Mouse (Mus musculus) heart, embryonic 11.5 days (tissue): ENCODE results near the gene Wnt9b. TPM values are rescaled to one million over a fixed set of nuclear protein-coding genes. Genes with fewer than 3 reads are reported as not detected.
"Not testable (repeated sequence)": the region's sequence is repeated elsewhere in the genome, so short reads cannot be mapped to it uniquely, and the experiment has no call there.

ENCODE experiments used
- ATAC-seq: fragments of 200-750 bp; cut with Nextera tagmentation; replicated peaks from 2 replicates; pipeline ENCODE4 v1.8.0; 2017; ENCODE audit warnings: moderate library complexity; ENCODE audit not compliant: insufficient number of reproducible peaks, low FRiP score, low TSS enrichment
- H3K27ac ChIP-seq: fragments of 300-500 bp; sonication (generic); 2 replicates; pipeline ENCODE4 v1.5.1; 2014; ENCODE audit warnings: mild to moderate bottlenecking, low read depth, low read length
- H3K27me3 ChIP-seq: fragments of 300-500 bp; sonication (generic); 2 replicates; pipeline ENCODE4 v1.6.1; 2014; ENCODE audit warnings: mild to moderate bottlenecking, low read length, mixed read lengths; ENCODE audit not compliant: control insufficient read depth, insufficient read depth
- H3K36me3 ChIP-seq: fragments of 300-500 bp; sonication (generic); 2 replicates; pipeline ENCODE4 v1.6.1; 2014; ENCODE audit warnings: mild to moderate bottlenecking, low read length, moderate library complexity, mixed read lengths; ENCODE audit not compliant: control insufficient read depth, insufficient read depth
- H3K4me1 ChIP-seq: fragments of 300-500 bp; sonication (generic); 2 replicates; pipeline ENCODE4 v1.6.1; 2014; ENCODE audit warnings: low read length; ENCODE audit not compliant: control insufficient read depth, insufficient read depth
- H3K4me2 ChIP-seq: fragments of 300-500 bp; sonication (generic); 2 replicates; pipeline ENCODE4 v1.6.1; 2014; ENCODE audit warnings: mild to moderate bottlenecking, moderate library complexity
- H3K4me3 ChIP-seq: fragments of 300-500 bp; sonication (generic); 2 replicates; pipeline ENCODE4 v1.5.1; 2014; ENCODE audit warnings: low read depth, low read length
- H3K9ac ChIP-seq: fragments of 300-500 bp; sonication (generic); 2 replicates; pipeline ENCODE4 v1.6.1; 2014; ENCODE audit warnings: mild to moderate bottlenecking, low read depth, low read length, moderate library complexity
- H3K9me3 ChIP-seq: fragments of 300-500 bp; sonication (generic); replicated peaks from 2 replicates; pipeline ENCODE4 v1.6.1; 2016; ENCODE audit warnings: low read length; ENCODE audit not compliant: control insufficient read depth
- WGBS: fragments of 180-500 bp; shearing (Covaris S2); extraction: QIAGEN DNeasy Blood & Tissue Kit; methylation state at CpG from one replicate; pipeline ENCODE4 v1.1.7; 2014; ENCODE audit not compliant: insufficient replicate concordance; 5-methylcytosine and 5-hydroxymethylcytosine counted together
- polyA plus RNA-seq: library from polyadenylated mRNA; unstranded; fragments of >200 nt; fragmentation: Nextera tagmentation; extraction: Ambion mirVana; gene quantifications from 2 replicates; pipeline ENCODE4 v1.2.1, GENCODE M21; 2014

Wnt9b gene
- polyA plus RNA-seq, 1 experiment from 2014 or later: 0.90 TPM

DNA sequence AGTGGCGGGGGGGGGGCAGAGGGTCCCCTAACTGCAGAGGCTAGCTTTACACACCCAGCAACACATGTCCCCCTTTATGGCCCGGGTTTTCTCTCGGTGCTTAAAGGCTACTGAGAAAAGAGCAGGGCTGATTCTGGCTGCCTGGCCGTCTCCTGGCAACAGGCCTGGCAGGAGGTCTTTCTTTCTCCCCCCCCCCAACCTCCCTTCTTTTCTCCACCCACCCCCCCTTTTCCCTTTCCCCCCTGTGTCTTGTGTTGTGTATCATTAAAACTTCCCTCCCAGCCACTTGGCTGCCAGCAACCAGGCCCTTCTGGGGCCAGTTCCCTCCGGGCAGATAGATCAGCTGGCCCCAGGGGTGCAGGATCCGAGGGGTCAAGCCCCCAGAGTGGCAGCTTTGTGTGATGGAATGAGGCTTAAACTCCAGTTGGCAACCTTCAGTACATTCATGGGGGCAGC, 16.0 kb upstream of the Wnt9b start:
- 11% methylated on average over 5 of the region's 6 CpGs for WGBS
- no peak for ATAC-seq
- peaks cover 36% of the 10 kb centered on the region for H3K27me3 ChIP-seq

DNA sequence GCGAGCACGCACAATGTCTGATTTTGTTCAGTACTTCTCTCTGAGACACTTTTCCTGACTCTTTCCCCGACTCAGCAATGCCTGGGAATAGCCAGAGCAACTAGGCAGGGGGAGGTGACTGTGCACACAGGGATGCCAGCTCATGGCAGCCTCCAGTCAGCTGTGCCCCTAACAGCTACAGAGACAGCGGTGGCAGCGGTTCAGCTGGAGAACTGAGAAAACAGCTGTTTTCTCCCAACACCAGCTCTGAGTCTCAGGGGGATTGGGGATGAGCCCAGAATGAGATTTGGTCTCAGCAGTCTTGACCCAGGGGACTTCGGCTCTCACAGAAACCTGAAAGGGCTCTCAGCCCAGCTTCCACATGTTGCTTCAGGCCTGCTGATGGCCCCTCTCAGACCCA, 15.0 kb upstream of the Wnt9b start:
- H3K4me1 ChIP-seq: no peaks in the 10 kb centered on the region
- no peaks in the 10 kb centered on the region for H3K36me3 ChIP-seq
- H3K27ac ChIP-seq: no peak overlapping the region
- peaks cover 30% of the 10 kb centered on the region for H3K27me3 ChIP-seq
- no peaks in the 10 kb centered on the region for H3K9me3 ChIP-seq
- WGBS: 48% methylated on average over 6 of the region's 6 CpGs
- no peak for ATAC-seq
- no peak overlapping the region for H3K4me3 ChIP-seq
- no peak overlapping the region for H3K9ac ChIP-seq
- H3K4me2 ChIP-seq: no peak overlapping the region

More for the DNA sequence above, 16.0 kb upstream of the Wnt9b start:
- no peaks in the 10 kb centered on the region for H3K9me3 ChIP-seq
- H3K27ac ChIP-seq: no peak overlapping the region
- H3K9ac ChIP-seq: no peak overlapping the region
- H3K36me3 ChIP-seq: no peaks in the 10 kb centered on the region
- H3K4me1 ChIP-seq: no peaks in the 10 kb centered on the region
- no peak overlapping the region for H3K4me3 ChIP-seq
- no peak overlapping the region for H3K4me2 ChIP-seq

DNA sequence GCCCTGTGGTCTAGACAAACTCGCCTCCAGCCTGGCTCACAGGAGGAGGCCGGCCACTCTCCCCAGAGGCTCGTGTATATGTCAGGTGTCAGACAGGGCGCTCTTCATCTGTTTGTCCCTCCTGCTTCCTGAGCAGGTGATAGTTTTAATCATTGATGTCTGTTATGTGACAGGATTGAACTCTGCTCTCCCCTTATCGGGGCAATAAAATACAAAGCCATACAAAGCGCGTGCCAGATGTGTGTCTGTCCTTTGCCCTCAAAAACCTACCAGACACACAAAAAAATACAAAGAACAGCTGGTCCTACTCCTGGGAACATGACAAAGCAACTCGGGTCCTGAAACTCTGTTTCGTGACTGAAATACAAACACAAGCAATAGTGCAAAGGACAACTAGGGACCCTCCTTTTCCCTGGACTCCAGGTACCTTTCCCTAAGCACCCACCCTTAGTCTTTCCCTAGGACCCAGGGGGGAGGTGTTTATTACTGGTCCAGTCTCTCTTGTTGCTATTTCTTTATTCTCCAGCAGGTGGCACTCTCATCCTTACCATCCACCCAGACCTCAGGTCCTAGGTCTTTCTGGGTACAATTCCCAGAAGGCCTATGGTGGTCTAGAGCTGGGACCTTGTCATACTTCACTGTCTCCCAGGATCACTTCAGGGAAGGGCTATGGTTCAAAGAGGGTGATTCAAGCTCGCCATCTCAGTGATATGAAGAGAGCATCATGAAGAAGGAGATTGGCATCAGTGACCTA, 14.0 kb upstream of the Wnt9b start:
- no peak overlapping the region for H3K27ac ChIP-seq
- H3K9ac ChIP-seq: no peak overlapping the region
- H3K4me1 ChIP-seq: no peaks in the 10 kb centered on the region
- WGBS: 26% methylated on average over 10 of the region's 10 CpGs
- no peaks in the 10 kb centered on the region for H3K36me3 ChIP-seq
- H3K4me2 ChIP-seq: no peak overlapping the region
- no peak overlapping the region for H3K4me3 ChIP-seq
- peaks cover 27% of the 10 kb centered on the region for H3K27me3 ChIP-seq
- no peaks in the 10 kb centered on the region for H3K9me3 ChIP-seq
- ATAC-seq: no peak

DNA sequence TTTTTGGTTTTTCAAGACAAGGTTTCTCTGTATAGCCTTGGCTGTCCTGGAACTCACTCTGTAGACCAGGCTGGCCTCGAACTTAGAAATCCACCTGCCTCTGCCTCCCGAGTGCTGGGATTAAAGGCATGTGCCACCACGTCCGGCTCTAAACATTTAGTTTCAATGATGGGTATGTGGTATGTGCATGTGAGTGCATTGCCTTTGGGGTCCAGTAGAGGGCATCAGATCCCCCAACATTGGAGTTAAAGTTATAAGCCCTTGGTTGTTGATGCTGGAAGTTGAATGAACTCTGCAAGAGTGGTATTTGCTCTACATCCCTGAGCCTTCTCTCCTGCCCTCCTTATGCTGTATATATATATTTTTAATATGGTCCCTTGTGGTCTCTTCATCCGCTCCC, 11.3 kb upstream of the Wnt9b start:
- H3K4me2 ChIP-seq, H3K9me3 ChIP-seq, H3K9ac ChIP-seq, H3K4me1 ChIP-seq, H3K27ac ChIP-seq, ATAC-seq, H3K4me3 ChIP-seq, H3K36me3 ChIP-seq: not testable (repeated sequence)
- 83% methylated on average over 5 of the region's 5 CpGs for WGBS
- peaks cover 20% of the 10 kb centered on the region for H3K27me3 ChIP-seq

DNA sequence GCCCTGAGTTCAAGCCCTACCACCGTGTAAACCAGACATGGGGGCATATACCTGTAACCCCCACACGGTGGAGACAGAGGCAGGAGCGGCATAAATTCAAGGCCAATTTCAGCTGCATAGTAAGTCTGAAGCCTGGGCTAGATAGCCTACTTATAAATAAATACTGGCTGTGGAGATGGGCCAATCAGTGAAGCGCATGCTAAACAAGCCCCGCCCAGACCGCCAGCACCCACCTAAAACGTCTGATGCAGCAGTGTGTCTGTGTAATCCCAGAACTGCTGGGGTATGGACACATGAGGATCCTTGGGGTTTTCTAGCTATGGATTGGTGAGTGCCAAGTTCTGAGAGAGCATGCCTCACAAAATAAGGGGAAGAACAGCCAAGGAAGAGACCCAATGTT, 10.5 kb upstream of the Wnt9b start:
- no peak for ATAC-seq
- no peak overlapping the region for H3K9ac ChIP-seq
- no peaks in the 10 kb centered on the region for H3K9me3 ChIP-seq
- H3K36me3 ChIP-seq: no peaks in the 10 kb centered on the region
- H3K4me1 ChIP-seq: no peaks in the 10 kb centered on the region
- H3K27ac ChIP-seq: no peak overlapping the region
- H3K4me2 ChIP-seq: no peak overlapping the region
- no peak overlapping the region for H3K4me3 ChIP-seq
- WGBS: 48% methylated on average over 7 of the region's 7 CpGs
- H3K27me3 ChIP-seq: peaks cover 18% of the 10 kb centered on the region

DNA sequence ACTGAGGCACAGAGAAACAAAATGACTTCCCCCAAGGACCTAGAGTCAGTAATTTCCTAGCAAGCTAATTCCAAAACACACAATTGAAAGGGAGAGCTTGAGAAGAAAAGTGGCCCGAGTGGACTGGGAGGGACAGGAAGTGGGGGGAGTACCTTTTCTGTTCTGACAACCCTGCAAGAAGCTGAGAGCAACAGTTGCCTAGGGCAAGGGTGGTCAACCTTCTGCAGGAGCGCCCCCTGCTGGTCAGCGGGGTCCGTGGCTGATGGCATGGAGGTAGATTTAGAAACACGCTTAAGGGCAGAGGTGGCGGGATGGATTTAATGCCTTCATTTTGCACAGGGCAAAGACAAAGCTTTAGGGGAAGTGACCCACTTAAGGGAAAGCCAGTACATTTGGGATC, 9.1 kb upstream of the Wnt9b start:
- ATAC-seq: no peak
- peaks cover 14% of the 10 kb centered on the region; the same call in 1 of the 2 replicates for H3K27me3 ChIP-seq
- no peaks in the 10 kb centered on the region for H3K4me1 ChIP-seq
- no peaks in the 10 kb centered on the region for H3K9me3 ChIP-seq
- H3K9ac ChIP-seq: no peak overlapping the region
- no peak overlapping the region for H3K4me2 ChIP-seq
- WGBS: 11% methylated on average over 6 of the region's 6 CpGs
- no peak overlapping the region for H3K27ac ChIP-seq
- H3K36me3 ChIP-seq: no peaks in the 10 kb centered on the region
- no peak overlapping the region for H3K4me3 ChIP-seq

DNA sequence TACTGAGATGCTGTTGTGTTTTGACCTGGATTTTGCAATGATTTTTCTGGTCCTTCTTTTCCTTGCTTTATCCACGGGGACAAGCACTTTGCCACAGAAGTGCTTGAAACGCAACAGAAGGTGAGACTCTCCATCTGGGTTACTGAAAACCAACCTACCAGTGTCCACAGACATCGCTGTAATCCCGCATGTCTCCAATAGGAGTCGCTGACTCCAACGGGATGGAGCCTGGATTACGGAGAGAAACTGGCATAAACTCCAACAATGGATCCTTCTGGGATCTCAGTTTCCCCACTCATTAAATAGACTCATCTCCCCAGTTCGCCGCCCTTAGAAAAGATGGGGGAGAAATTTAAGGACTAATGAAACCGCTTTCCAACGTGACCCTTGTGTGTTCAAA, 8.4 kb upstream of the Wnt9b start:
- H3K4me3 ChIP-seq: no peak overlapping the region
- H3K27ac ChIP-seq: no peak overlapping the region
- no peak for ATAC-seq
- no peak overlapping the region for H3K4me2 ChIP-seq
- WGBS: 41% methylated on average over 11 of the region's 11 CpGs
- H3K27me3 ChIP-seq: peaks cover 18% of the 10 kb centered on the region; the same call in 1 of the 2 replicates
- H3K9me3 ChIP-seq: no peaks in the 10 kb centered on the region
- no peaks in the 10 kb centered on the region for H3K4me1 ChIP-seq
- H3K36me3 ChIP-seq: no peaks in the 10 kb centered on the region
- H3K9ac ChIP-seq: no peak overlapping the region

DNA sequence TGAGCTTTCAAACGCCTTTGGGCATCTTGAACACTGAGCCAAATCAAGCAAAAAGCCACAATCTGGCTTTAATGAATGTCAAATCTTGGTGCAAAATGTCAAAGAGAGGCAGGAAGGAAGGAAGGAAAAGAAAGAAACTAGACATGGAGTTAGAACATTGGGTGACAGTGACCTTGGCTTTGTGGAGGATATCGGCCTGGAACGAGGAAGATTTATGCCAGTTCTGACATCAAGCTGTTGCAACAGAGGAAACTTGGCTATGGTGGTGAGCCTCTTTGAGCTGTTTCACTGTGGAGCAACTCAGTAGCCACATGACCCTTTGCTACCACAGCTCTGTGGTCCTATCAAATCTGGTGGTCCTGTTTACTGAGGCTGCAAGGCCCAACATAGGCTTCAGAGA, 991 bp upstream of the Wnt9b start:
- Histone ChIP-seq H3K27ac (no peak overlapping the region), H3K4me3 (no peak overlapping the region), H3K27me3 (peaks cover 75% of the 10 kb centered on the region), H3K36me3 (no peaks in the 10 kb centered on the region), H3K4me2 (no peak overlapping the region), H3K4me1 (peaks cover 5% of the 10 kb centered on the region; the same call in 1 of the 2 replicates), H3K9me3 (no peaks in the 10 kb centered on the region), H3K9ac (no peak overlapping the region)
- 68% methylated on average over 3 of the region's 3 CpGs for WGBS
- no peak for ATAC-seq
